Mouse (Mus musculus) kidney, embryonic 15.5 days (tissue): ENCODE data around the gene Mon2. TPM values are rescaled to one million over a fixed set of nuclear protein-coding genes. Genes with fewer than 3 reads are reported as not detected.
A peak's percentile ranks its signal among the peaks of the same experiment; 100 is the strongest.

Experiments used
- ATAC-seq: fragments of 200-750 bp; cut with Nextera tagmentation; replicated peaks from 2 replicates; pipeline ENCODE4 v1.8.0; 2017; ENCODE audit warnings: moderate TSS enrichment; ENCODE audit not compliant: low FRiP score
- H3K27ac ChIP-seq: fragments of 300-500 bp; sonication (generic); 2 replicates; pipeline ENCODE4 v1.5.1; 2015; ENCODE audit warnings: mild to moderate bottlenecking, inconsistent platforms
- H3K27me3 ChIP-seq: fragments of 300-500 bp; sonication (generic); 2 replicates; pipeline ENCODE4 v1.6.1; 2015; ENCODE audit warnings: inconsistent platforms
- H3K36me3 ChIP-seq: fragments of 300-500 bp; sonication (generic); 2 replicates; pipeline ENCODE4 v1.6.1; 2015; ENCODE audit warnings: inconsistent platforms
- H3K4me1 ChIP-seq: fragments of 300-500 bp; sonication (generic); 2 replicates; pipeline ENCODE4 v1.6.1; 2015; ENCODE audit warnings: inconsistent platforms
- H3K4me2 ChIP-seq: fragments of 300-500 bp; sonication (generic); 2 replicates; pipeline ENCODE4 v1.6.1; 2015; ENCODE audit warnings: moderate library complexity, mild to moderate bottlenecking, inconsistent platforms
- H3K4me3 ChIP-seq: fragments of 300-500 bp; sonication (generic); replicated peaks from 2 replicates; pipeline ENCODE4 v1.5.1; 2015; ENCODE audit warnings: mild to moderate bottlenecking, inconsistent platforms
- H3K9ac ChIP-seq: fragments of 300-500 bp; sonication (generic); 2 replicates; pipeline ENCODE4 v1.6.1; 2015; ENCODE audit warnings: mild to moderate bottlenecking, inconsistent platforms
- H3K9me3 ChIP-seq: fragments of 300-500 bp; sonication (generic); replicated peaks from 2 replicates; pipeline ENCODE4 v1.6.1; 2016; ENCODE audit warnings: inconsistent platforms
- WGBS: fragments of 180-500 bp; shearing (Covaris S2); methylation state at CpG from one replicate; pipeline ENCODE4 v1.1.7; 2015; ENCODE audit warnings: mixed read lengths; 5-methylcytosine and 5-hydroxymethylcytosine counted together
- polyA plus RNA-seq: library from polyadenylated mRNA; unstranded; fragments of >200 nt; fragmentation: Nextera tagmentation; extraction: Ambion mirVana; gene quantifications from 2 replicates; pipeline ENCODE4 v1.2.1, GENCODE M21; 2015

Gene Mon2
- polyA plus RNA-seq, 1 experiment from 2014 or later: 24.3 TPM

DNA sequence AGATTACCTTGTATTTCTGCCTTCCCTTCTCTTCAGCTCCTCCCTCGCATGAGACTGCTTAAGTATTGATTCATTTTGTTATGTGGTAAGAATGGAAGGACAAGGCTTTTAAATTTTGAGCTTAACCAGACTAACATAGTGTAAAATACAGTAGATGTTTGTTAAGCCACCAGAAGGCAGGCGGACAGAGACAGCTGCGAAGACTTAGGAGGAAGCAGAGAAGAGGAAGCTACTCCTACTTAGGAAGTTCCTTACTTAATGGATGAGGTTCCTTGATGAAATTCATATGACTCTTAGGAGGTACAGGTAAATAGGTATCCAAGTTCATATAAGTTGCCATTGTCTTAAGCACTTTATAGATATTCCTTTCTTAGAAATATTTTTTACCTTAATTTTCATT, 16.3 kb upstream of the Mon2 start:
- H3K9ac ChIP-seq: no peak overlapping the region
- no peak for ATAC-seq
- H3K36me3 ChIP-seq: no peaks in the 10 kb centered on the region
- H3K4me2 ChIP-seq: no peak overlapping the region
- H3K9me3 ChIP-seq: no peaks in the 10 kb centered on the region
- no peaks in the 10 kb centered on the region for H3K4me1 ChIP-seq
- H3K4me3 ChIP-seq: no peak overlapping the region
- WGBS: 73% methylated on average over 3 of the region's 3 CpGs
- no peaks in the 10 kb centered on the region for H3K27me3 ChIP-seq
- H3K27ac ChIP-seq: no peak overlapping the region

DNA sequence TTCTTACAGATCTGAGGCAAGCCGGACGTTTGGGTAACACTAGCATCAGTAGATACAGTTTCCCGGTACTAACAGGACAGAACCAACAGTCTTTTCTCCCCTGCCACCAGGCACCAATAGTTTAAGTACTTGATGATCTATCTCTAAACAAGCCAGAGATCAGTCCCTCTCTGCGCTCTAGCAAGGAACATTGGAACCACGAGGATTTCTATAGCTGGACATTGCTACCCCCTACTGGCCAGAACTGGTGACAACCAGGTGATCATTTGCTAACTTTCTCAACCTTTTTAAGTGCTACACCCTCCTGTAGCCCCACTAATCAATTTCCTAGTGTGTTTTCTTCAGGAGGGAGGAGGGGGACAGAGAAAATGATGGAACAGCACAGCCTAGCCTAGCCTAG, 15.4 kb upstream of the Mon2 start:
- no peak; the same call in 1 of the 2 replicates for ATAC-seq
- H3K4me1 ChIP-seq: no peaks in the 10 kb centered on the region
- H3K27me3 ChIP-seq: no peaks in the 10 kb centered on the region
- H3K27ac ChIP-seq: no peak overlapping the region
- no peak overlapping the region for H3K9ac ChIP-seq
- H3K9me3 ChIP-seq: no peaks in the 10 kb centered on the region
- H3K4me3 ChIP-seq: no peak overlapping the region
- 25% methylated on average over 5 of the region's 5 CpGs for WGBS
- H3K36me3 ChIP-seq: no peaks in the 10 kb centered on the region
- no peak overlapping the region for H3K4me2 ChIP-seq

DNA sequence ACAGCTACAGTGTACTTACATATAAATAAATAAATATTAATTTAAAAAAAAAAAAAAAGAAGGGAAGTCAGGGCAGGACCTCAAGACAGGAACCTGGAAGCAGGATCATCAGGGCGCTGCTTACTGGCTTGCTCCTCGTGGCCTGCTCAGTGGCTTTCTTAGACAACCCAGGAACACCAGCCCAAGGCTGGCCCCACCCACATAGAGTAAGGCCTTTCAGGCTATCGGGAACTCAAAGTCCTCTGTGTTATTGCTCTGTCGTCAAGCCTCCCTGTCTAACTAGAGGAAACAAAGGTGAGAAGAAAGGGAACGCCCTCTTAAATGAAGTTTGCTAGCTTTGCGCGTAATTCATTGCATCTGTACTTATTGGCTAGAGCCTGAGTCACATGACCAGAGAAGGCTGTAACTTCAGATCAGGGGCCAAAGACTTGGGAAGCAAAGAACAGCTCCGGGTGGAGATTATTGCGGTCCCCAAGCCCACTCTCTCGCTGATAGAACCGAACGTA, 13.2 kb upstream of the Mon2 start:
- H3K4me2 ChIP-seq: no peak overlapping the region
- no peaks in the 10 kb centered on the region for H3K4me1 ChIP-seq
- 79% methylated on average over 12 of the region's 12 CpGs for WGBS
- no peak overlapping the region for H3K27ac ChIP-seq
- H3K4me3 ChIP-seq: no peak overlapping the region
- ATAC-seq: no peak
- H3K9ac ChIP-seq: no peak overlapping the region
- H3K36me3 ChIP-seq: no peaks in the 10 kb centered on the region
- H3K9me3 ChIP-seq: no peaks in the 10 kb centered on the region
- no peaks in the 10 kb centered on the region for H3K27me3 ChIP-seq

DNA sequence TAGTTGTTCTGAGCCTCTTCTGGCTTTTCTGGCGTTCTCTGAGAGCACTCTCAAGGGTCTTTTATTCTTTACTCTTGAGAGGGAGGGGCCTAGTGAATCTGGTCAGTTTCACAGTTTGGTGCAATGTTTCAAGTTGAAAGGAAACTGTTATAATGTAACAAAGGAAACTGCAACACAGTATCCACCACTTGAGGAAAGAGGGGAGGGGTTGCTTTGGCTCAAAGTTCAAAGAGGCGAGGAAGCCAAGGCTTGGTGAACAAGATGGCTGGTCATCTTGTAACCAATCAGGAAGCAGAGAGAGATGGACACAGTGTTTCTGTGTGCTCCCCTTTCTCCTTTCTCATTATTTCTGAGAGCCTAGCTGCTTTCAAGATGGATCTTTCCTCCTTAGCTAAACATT, 10.5 kb upstream of the Mon2 start:
- H3K9me3 ChIP-seq: no peaks in the 10 kb centered on the region
- H3K27me3 ChIP-seq: no peaks in the 10 kb centered on the region
- no peak overlapping the region for H3K4me3 ChIP-seq
- no peaks in the 10 kb centered on the region for H3K4me1 ChIP-seq
- H3K36me3 ChIP-seq: no peaks in the 10 kb centered on the region
- WGBS: 87% methylated on average over 2 of the region's 2 CpGs
- no peak overlapping the region for H3K27ac ChIP-seq
- no peak overlapping the region for H3K4me2 ChIP-seq
- H3K9ac ChIP-seq: no peak overlapping the region
- ATAC-seq: no peak

DNA sequence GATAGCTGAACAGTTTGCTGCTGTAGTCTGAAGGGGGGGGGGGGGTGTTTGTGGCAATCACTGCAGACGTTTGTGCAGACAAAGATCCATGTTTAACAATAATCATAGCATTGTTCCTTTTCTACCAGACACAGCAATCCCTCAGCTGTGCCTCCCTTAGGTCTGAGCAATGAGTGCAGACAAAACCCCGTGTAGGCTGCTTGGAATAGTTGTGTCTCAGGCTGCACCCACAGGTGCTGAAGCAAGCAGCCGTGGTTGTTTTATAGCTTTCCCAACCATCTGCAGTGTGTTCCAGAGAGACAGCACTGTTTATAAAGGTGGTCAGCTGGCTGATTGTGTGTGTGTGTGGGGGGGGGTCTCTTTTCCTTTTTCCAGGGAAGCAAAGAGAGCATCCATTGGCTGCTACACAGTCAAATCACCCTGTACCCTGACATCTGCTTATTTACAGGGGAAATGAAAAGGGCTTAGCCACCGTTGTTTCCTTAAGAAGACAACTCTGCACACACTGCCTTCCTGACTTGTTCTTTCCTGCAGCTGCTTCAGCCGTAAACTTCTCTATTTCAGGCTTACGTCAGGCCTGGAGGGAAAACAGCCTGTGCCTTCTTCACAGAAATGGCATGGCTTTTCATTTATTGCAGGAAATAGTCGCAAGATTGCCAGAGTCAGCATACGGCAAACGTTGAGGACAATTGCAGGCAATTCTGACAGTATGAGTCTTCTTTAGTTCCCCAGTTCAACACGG, 8.8 kb upstream of the Mon2 start:
- Histone ChIP-seq H3K4me3 (no peak overlapping the region), H3K27me3 (no peaks in the 10 kb centered on the region), H3K4me1 (no peaks in the 10 kb centered on the region), H3K9me3 (no peaks in the 10 kb centered on the region), H3K27ac (no peak overlapping the region), H3K36me3 (no peaks in the 10 kb centered on the region), H3K9ac (no peak overlapping the region), H3K4me2 (no peak overlapping the region)
- whole genome bisulfite sequencing: 30% methylated on average over 10 of the region's 10 CpGs
- no peak for ATAC-seq

DNA sequence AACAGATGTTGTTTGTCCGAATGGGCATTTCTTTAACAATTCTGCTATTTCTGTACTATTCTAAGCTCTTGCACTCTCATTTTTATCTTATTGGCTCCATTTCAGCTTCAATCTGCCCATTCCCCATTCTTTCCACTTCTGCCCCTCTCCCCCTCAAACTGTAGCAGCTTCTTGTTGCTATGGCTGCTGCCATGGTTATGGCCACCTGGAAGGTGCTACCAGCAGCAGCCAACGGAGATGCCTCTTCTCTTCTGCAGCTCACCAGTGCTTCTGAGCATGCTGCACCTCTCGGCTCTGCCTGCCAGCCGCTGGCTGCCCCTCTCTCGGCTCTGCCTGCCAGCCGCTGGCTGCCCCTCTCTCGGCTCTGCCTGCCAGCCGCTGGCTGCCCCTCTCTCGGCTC, 8.0 kb upstream of the Mon2 start:
- Histone ChIP-seq H3K4me2 (no peak overlapping the region), H3K9me3 (no peaks in the 10 kb centered on the region), H3K36me3 (no peaks in the 10 kb centered on the region), H3K4me3 (no peak overlapping the region), H3K4me1 (no peaks in the 10 kb centered on the region), H3K27me3 (no peaks in the 10 kb centered on the region), H3K9ac (no peak overlapping the region), H3K27ac (no peak overlapping the region)
- 62% methylated on average over 9 of the region's 9 CpGs for WGBS
- ATAC-seq: no peak

DNA sequence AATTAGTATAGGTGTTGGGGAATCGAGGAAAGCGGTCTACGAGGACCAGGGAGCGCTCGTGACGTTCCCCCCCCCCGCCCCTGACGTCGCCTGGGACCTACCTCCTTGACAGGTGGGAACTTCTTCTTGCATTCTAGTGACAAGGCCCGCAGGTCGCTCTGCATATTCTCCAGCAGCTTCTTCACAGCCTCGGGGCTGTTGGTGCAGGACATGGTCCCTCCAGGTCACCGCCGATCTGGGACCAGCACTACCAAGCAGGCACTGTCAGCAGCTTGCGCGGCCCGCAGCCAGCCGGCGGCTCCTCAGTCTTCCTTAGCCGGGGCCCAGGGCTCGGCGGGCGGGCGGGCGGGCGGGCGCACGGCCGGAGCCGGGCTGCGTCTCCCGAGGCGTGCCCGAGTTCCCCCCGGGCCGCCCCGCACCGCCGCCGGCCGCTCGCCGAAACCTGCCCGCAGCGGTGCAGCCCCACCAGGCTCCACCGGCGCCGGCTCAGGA, 508 bp downstream of the Mon2 start:
- peak; percentile 74 for ATAC-seq
- peaks cover 11% of the 10 kb centered on the region; the same call in 1 of the 2 replicates for H3K36me3 ChIP-seq
- H3K9ac ChIP-seq: peak overlapping the region; percentile 89
- WGBS: under 1% methylated on average over 41 of the region's 48 CpGs
- peak overlapping the region; percentile 73 for H3K4me3 ChIP-seq
- H3K4me2 ChIP-seq: peak overlapping the region; percentile 68
- H3K27ac ChIP-seq: peak overlapping the region; percentile 81
- no peaks in the 10 kb centered on the region for H3K27me3 ChIP-seq
- H3K9me3 ChIP-seq: no peaks in the 10 kb centered on the region
- peaks cover 12% of the 10 kb centered on the region; the same call in 1 of the 2 replicates for H3K4me1 ChIP-seq

DNA sequence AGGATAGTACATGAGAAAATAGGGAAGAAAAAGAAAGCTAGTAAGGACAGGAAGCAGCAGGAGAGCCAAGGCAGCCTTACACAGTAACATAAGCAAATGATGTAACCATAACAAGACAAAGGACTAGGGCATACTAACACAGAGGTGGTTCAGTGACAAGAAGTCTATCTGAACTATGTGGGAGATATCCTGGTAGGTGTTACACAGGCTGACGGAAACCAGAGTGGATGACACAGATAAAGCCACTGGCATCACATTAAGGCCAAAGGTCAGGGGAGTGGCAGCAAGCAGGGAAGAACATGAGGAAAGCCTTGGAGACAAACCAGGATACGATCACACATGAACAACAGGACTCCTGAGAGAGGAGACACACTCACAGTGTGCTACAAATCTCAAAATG, 4.3 kb downstream of the Mon2 start:
- no peaks in the 10 kb centered on the region for H3K9me3 ChIP-seq
- no peak overlapping the region for H3K27ac ChIP-seq
- no peak overlapping the region for H3K9ac ChIP-seq
- no peak for ATAC-seq
- no peak overlapping the region for H3K4me3 ChIP-seq
- peaks cover 11% of the 10 kb centered on the region; the same call in 1 of the 2 replicates for H3K4me1 ChIP-seq
- peaks cover 26% of the 10 kb centered on the region for H3K36me3 ChIP-seq
- 87% methylated on average over 2 of the region's 2 CpGs for WGBS
- no peak overlapping the region for H3K4me2 ChIP-seq
- no peaks in the 10 kb centered on the region for H3K27me3 ChIP-seq

DNA sequence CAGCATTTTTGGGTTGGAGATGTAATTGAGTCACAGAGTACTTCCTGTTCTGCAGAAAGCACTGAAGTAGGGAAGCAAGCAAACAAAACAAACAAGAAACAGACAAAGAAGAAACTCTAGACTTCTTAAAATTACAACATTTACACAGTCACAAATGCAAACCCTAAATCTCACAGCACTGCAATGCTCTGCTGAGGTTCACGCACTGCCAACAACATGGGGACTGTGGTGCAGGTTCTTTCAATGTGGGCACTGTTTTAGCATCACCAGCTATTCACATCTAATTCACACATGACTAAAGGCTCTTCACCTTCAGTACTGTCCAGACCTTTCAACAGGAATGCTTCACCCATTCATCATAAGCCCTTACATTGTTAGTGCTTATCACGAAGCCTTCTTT, 13.3 kb downstream of the Mon2 start:
- peaks cover 8% of the 10 kb centered on the region for H3K36me3 ChIP-seq
- no peak overlapping the region for H3K4me3 ChIP-seq
- H3K27me3 ChIP-seq: no peaks in the 10 kb centered on the region
- ATAC-seq: no peak
- H3K27ac ChIP-seq: no peak overlapping the region
- no peaks in the 10 kb centered on the region for H3K9me3 ChIP-seq
- peaks cover 9% of the 10 kb centered on the region; the same call in 1 of the 2 replicates for H3K4me1 ChIP-seq
- no peak overlapping the region for H3K9ac ChIP-seq
- WGBS: 91% methylated on average over 2 of the region's 2 CpGs
- H3K4me2 ChIP-seq: no peak overlapping the region

DNA sequence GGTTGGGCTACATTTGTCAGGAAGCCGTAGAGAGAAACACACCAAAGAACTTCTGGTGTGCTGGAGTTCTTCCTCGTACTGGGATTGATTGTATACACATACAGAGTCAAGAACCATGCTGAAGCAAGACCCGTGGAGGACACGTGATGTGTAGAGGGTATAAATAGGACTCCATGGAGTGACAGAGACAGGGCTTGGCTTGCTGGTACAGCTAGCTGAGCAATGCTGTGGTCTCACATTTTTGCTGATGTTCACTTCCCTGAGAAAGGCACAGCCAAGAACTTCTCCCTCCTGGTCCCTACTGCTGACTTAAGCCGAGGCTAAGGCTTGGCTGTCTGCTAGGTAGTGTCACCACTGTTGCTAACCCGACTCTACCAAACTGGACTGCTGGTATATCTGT, 15.5 kb downstream of the Mon2 start:
- Histone ChIP-seq H3K9me3 (no peaks in the 10 kb centered on the region), H3K27ac (no peak overlapping the region), H3K36me3 (peaks cover 17% of the 10 kb centered on the region), H3K4me3 (no peak overlapping the region), H3K27me3 (no peaks in the 10 kb centered on the region), H3K4me2 (no peak overlapping the region), H3K9ac (no peak overlapping the region), H3K4me1 (peaks cover 12% of the 10 kb centered on the region; the same call in 1 of the 2 replicates)
- WGBS: 91% methylated on average over 6 of the region's 6 CpGs
- no peak for ATAC-seq

DNA sequence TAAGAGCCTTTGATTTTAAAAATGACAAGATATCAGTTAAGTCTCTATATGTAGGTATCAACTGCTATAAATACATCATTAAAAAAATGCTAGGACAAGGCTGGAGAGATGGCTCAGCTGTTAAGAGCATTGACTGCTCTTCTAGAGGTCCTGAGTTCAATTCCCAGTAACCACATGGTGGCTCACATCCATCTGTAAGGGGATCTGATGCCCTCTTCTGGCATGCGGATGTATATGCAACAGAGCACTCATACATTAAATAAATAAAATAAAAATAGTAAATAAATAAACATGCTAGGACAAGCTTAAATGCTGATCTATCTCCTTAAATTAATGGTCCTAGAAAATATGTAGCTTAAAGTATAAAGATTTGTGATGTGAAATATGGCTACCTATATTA, 19.2 kb downstream of the Mon2 start:
- H3K4me2 ChIP-seq: no peak overlapping the region
- H3K27ac ChIP-seq: no peak overlapping the region
- no peak overlapping the region for H3K4me3 ChIP-seq
- peaks cover 17% of the 10 kb centered on the region for H3K36me3 ChIP-seq
- ATAC-seq: no peak
- peaks cover 4% of the 10 kb centered on the region; the same call in 1 of the 2 replicates for H3K4me1 ChIP-seq
- WGBS: 80% methylated on average over 1 of the region's 1 CpGs
- H3K9ac ChIP-seq: no peak overlapping the region
- H3K9me3 ChIP-seq: no peaks in the 10 kb centered on the region
- H3K27me3 ChIP-seq: no peaks in the 10 kb centered on the region

DNA sequence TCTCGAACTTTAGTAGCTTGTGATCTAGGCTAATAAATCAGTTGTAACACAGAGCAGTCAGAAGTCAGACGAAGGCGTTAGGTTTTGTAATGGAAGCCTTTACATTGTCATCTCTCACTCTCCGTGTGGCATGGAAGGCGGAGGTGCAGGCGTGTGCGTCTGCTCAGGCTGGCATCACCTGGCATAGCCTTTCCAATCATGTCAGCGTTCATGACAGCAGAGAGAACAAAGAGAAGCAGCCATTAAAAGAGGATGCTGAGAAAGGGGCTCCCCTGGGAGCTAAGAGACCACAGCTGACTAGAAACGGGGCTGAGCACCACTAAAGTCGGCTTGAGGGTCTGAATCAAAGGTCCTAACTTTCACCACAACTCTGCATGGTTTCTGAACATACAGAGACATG, 19.8 kb downstream of the Mon2 start:
- Histone ChIP-seq H3K27me3 (no peaks in the 10 kb centered on the region), H3K9me3 (no peaks in the 10 kb centered on the region), H3K9ac (no peak overlapping the region), H3K36me3 (peaks cover 18% of the 10 kb centered on the region), H3K4me1 (peaks cover 3% of the 10 kb centered on the region; the same call in 1 of the 2 replicates), H3K4me2 (no peak overlapping the region), H3K27ac (no peak overlapping the region), H3K4me3 (no peak overlapping the region)
- ATAC-seq: no peak
- 85% methylated on average over 10 of the region's 10 CpGs for WGBS
